Mouse (Mus musculus) cerebellum, adult 9-10 months (tissue): ENCODE results near the gene C9.

Experiments used
- DNase-seq: peaks from one replicate; pipeline ENCODE4 v3.0.0; 2022

The C9 gene

DNA sequence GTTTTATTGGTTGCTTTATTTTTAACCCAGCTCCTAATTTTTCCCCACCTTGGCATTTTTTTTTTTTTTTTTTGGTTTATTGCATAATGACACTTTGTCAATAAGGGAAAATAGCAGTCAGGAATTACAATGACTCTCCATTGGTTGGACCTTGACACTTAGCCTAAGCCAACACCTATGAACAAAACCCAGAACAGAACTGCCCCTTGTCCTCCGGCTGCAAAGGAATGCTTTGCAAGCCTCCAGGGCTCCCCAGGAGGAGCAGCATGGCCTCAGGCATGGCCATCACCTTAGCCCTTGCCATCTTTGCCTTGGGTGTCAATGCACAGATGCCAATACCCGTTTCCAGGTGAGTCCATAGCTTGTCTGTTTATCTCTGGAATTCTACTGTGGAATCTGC lies at the start of gene C9:
TSS of gene C9 (plus strand) at position 193 of the 400 bp plus-strand sequence.
- no peak for DNase-seq

DNA sequence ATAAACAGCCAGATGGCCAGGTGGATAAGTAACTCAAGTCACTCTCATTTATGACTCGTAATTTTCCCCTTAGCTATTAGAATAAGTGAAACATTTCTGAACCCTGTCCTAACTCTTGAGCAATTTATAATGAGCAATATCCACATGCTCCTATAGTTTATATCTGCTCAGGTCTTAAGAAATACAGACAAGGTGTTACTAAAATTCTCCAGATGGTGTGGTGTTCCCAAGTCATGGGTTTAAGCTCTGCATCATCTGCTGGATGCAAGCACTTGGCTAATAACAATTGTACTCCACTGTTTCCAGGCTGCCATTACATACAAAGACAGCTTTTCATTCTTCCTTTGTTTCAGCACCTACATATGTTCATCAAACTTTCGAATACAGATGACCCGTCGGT lies 46.9 kb upstream of the C9 start:
- no peak for DNase-seq

DNA sequence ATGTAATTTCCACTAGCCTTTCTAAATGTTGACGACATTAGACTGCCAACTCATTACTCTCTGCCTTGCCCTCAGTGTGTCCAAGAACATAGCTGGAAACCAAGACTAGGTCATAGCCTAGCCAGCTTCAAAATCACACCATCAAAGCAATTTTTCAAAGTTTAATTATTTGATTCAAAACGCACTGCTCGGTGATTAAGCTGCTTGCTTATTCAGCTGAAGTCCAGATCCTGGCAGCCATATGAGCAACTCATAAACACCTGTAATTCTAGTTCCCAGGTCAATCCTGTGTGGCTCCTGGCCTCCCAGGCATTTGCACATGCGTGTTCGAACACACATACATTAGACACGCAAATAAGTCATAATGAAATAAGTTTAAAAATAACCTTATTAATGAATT lies 46.2 kb upstream of the C9 start:
- DNase-seq = no peak

DNA sequence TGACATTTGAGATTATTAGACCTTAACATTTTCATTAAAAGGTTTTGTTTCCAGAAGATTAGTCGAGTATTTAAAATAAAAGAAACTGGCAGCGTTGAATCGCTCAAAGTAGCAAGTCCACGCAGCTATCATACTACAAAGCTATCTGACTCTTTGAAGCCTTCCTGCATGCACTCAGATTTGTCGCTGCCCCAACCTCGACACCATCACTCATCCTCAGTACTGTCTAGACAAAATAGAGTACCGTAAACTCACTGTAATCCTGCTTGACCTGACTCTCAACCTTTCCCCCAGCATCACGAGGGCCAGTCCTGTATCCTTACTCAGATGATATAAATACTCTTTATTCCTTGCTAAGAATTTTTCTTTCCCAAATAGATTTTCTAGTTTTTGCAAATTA lies 45.0 kb upstream of the C9 start:
- DNase-seq = no peak

DNA sequence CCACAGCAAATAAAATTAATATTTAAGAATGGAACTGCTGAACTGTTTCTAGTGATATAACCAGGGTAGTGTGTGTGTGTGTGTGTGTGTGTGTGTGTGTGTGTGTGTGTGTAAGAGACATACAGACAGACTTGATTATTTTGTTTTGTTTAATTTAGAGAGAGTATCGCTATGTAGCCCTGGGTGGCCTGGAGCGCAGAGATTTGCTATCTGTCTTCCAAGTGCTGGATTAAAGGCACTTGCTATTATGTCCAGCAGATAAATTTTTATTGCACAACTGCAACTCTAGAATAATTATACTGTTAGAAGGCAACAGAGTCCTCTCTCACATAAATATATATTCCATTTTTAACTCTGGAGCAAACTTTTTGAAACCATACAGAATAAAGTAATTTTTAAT lies 42.7 kb upstream of the C9 start:
- no peak for DNase-seq

DNA sequence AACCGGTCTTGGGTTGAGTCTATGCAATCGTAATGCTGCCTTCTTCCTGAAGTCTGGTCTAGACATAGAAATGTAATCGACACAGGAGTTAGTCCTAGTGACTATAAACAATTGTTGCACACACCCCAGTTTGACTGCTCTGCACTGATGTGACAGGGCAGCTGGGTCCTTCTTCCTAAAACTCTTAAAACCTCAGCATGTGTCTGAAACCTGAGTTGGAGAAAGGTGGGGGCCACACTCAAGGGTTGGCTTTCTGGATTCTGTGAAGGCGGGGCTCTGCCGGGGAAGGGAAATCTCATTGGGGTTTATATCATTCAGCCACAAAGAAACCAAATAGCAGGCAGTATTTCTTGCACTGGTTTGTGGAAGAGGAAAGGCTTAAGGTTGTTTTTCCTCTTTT lies 41.0 kb upstream of the C9 start:
- no peak for DNase-seq

DNA sequence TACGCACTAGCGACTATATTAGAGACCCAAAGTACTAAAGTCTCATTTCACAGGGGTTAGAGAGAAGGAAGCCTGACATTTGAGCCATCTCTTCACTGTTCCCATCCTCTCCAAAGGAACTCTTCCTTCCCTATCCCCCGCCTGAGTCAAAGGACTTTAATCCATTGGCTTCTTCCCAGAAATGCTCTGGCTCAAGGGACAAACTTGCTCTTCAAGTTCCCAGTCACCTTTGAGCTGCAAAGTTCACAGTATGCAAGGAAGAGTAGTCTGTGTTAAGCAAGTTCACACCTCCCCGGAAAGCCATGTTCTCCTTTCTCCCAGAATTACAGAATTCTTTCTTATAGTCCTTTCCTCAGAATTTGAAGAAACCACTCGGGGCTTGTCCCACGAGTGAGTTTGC lies 38.4 kb upstream of the C9 start:
- DNase-seq = no peak

DNA sequence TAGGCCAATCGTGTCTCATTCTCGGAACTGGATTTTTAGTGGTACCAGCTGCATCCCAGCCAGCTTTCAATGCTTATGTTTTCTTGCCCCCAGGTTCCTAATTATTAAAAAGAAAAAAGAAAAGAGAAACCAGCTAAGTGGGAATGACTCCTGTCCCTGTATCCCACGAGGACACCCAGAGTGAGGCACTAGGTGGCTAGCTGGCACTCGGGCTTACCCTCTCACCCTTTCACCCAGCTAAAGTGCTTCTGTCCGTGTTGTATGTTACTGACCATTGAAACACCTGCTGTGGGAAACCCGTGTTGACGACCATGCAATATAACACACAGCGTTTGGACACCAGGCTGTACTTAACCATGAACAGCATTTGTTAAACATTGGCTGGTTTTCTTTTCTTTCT lies 36.1 kb upstream of the C9 start:
- DNase-seq = no peak

DNA sequence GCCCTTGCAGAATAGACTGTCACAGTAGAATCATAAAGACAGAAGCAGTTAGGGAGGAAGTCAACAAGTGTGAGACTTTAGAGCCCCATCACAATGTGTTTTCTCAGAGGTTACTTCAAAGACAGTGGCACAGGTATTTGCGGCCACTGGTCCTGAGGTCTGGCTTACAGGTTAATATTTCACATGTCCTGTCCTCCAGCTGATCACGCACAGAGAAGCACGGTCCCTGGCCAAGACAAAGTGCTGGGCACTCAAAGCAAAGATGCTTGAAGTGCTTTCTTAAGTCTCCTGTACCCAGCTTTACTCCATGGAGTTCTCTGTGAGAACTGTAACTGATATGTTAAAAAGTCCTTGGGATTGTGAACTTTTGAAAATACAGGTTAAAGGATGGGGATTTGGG lies 35.0 kb upstream of the C9 start:
- DNase-seq = no peak

DNA sequence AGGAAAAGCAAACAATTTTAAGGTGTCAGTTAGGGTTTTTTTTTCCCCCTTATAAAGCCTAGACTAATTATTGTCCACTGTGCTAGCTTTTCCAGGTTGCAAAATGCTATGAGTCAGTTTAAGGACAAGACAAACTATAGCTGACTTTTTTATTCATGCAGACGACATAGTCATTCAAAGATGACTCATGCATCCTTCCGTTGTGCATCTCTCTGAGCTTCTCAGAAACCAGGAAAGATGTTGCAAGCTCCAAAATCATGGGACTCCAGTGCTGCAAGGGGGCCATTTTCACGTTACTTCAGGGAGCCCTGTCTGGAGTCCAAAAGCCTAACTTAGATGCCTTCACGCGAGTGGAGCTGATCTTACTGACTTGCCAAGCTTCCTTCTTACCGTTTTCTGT lies 33.8 kb upstream of the C9 start:
- DNase-seq = no peak

DNA sequence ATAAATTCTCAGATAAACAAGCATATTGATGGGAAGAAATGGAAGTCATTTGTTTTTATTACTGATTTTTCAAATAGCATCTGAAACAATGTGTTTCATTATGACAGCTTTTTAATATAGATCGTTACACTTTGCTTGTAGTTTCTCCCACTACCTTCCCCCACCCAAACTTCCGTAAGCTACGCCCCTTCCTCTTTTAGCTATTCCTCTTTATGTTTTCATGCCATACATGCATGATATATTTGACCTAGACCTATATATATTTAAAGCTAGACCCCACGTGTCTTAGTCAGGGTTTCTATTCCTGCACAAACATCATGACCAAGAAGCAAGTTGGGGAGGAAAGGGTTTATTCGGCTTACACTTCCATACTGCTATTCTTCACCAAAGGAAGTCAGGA lies 29.8 kb upstream of the C9 start:
- no peak for DNase-seq

DNA sequence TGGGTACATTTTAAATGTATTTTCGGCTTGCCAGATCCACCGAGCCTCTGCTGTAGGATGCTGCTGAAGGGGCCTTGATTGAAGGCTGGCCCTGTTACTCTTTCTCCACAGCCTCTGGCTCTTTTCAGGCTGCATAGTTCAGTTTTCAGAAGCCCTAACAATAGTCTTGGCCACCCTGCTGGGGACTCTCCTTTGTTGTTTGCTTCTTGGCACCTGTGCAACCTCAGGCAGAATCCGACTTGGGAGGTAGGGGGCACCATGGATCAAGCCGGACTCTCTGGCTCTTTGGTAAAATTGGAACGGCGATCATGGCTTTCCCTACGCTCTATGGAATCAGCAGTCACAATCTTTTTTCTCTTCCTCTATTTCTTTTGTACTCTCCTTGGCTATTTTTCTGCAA lies 13.3 kb upstream of the C9 start:
- DNase-seq = no peak

DNA sequence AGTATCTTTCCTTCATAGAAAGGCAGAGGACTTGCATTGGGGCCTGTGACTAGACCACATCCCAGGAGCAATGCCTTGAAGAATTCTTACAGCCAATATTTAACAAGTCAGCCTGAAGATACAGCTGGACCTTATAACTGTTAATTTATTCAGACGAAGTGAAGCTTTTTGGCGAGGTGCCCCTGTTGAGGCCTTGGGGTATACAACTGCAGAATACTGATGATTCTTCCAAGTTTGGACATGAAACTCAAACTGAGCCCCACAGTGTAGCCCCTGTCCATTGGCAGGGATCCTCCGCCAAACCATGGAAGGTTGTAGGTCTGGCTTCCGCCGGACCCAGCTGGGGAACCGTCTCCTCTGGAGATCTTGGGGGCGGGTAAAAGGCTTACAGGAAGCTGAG lies 12.7 kb upstream of the C9 start:
- DNase-seq = peak; percentile 1

DNA sequence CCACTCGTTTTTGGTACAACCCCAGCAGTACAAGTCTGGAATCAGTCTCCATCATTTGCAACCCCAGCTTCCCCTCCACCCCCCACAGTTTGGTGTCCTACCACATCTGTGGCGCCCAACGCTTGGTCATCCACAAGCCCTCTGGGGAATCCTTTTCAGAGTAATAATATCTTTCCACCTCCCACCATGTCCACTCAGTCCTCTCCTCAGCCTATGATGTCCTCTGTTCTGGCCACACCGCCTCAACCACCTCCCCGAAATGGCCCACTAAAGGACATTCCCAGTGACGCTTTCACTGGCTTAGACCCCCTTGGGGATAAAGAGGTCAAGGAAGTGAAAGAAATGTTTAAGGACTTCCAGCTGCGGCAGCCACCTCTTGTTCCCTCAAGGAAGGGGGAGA lies 9.8 kb upstream of the C9 start:
- DNase-seq = no peak

DNA sequence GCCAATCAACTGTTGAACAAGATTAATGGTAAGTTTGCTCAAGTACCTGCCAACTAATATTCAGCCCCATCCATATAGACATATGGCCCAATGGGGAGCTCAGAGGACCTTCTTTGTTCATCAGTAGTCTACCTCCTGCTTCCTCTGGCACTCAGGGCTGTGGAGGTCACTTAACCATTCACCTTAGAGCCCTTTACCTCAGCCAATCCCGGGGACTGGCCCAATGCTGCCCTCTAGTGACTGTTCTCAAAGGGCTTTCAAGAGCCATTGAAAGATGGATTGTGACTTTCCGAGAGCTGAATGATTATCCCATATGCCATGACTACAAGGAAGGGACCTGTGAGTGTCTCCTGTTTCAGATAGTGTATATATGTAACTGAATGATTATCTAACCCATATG lies 9.4 kb upstream of the C9 start:
- DNase-seq = peak; percentile 5

DNA sequence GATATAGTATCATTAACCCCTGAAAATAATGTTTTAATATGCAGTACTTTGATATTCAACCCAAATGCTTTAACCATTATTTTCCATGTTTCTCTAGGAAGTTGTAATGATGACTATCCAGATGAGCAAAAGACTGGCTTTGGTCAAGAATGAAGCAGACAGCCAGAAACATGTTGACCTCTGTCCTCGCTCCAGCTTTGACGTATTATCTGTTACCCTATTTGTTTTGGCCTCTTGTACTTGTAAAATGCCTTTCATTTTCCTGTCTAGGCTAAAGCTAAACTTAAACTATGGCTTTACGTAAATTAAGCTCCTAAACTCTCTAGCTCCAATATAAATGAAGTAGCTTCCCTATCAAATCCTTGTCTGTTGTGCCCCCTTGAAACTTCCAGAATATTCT lies 6.4 kb upstream of the C9 start:
- DNase-seq = no peak

DNA sequence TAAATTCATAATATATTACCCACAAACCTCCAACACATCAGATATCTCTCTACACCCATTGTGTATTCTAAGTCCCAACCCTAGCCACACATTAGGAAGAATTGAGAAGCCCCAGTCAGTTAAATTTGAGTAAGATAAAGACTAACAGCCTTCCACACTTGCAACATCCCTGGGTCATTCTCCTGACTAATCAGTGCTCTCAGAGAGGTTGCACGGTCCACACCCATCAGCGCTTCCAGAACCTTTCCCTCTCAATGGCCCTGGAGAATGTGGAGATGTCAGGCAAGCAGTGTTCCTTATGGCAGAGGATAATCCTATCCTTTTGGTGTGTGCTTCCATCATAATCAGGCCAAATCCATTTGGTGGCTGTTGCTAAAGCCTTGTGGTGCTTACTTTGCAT lies 675 bp upstream of the C9 start:
- no peak for DNase-seq

DNA sequence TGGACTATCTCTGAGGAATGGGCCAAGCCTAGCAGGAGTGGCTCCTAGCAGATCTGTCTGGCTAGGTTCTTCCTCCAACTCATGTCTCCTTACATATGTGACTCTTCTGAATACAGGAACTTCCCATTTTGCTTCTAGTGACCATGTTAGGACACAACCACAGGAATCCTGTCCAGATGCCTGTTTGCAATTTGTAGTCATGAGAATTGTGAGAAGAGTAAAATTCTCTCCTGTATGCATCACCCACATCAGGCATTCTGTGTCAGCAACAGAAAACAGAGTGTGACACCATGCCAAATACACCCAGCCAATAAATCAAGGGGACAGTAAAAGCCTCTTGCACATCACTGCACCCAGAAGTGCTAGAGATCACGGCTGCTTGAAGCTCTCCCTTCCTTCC lies 1.1 kb downstream of the C9 start:
- DNase-seq = no peak

DNA sequence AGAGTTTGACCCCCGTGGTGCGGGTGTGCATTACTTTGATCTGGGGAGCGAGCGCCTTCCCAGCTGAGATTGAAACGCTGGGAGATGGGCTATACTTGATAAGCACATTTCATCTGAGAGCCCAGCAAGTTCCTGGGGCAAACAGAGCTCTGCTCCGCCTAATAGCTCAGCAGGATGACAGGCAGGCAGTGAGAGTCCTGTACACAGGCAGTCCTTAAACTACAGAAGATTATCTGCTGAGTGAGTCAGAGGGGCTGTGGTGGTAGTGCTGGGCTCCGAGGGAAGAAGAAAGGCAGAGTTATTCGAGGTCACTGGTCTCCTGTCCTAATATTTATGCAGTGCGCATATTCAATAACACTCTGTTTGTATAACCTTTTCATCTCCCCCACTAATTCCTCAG lies 3.8 kb downstream of the C9 start:
- no peak for DNase-seq

DNA sequence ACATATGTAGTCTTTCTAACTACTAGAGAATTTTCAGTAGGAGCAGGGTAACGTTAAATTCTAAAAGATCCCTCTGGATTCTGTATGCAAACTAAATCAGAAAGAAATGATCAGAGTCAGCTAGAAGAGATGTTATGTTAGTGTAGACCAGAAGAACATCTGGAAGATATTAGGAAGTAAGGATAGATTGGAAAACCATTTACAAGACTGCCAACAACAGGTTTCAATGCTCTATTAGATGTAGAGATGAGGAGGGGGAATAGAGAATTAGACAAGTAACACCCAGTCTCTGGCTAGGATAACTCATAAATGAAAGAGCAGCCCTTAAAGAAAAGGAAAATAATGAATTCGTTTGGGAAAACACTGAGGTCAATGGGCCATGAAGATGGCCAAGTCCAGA lies 9.3 kb downstream of the C9 start:
- no peak for DNase-seq

DNA sequence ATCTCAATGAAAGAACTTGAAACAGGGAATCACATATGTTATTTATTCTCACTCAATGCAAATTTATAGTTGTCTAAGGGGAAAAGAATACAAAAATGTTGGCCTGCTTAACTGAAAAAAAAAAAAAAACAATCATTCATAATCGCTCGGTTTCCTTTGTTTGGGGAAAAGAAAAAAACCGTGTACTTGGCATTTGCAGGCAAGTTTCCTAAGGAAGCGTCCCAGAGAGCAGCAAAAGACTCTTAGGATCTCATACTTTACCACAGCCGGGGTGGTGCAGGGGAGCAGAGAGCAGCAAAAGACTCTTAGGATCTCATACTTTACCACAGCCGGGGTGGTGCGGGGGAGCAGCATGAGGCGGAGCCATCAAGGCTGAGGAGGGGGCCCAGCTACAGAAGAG lies 16.3 kb downstream of the C9 start:
- no peak for DNase-seq

DNA sequence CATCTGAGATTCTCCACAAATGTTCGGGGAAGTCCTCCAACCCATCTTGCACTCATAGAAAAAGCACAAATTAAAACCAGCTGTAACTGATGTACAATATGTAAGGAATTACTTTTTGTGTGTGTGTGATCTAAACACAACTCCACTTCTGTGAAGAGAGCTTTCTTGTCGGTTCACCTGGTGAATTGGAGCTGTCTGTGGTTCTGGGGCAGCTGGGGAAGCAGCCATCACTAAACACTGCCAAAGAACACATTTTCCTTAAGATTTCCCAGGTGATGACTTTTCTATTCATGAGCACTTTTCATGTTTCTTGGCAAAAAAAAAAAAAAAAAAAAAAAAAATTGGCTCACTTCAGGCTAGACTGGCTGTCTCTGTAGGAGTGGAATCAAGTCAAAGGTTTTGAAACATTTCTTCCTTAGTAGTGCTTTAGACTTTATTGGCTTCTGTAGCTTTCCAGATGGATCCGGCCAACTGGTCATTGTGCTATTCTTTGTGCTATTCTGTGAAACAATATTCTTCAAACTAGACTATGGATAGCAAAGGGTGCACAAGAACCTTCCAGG lies 18.3 kb downstream of the C9 start:
- DNase-seq = no peak

DNA sequence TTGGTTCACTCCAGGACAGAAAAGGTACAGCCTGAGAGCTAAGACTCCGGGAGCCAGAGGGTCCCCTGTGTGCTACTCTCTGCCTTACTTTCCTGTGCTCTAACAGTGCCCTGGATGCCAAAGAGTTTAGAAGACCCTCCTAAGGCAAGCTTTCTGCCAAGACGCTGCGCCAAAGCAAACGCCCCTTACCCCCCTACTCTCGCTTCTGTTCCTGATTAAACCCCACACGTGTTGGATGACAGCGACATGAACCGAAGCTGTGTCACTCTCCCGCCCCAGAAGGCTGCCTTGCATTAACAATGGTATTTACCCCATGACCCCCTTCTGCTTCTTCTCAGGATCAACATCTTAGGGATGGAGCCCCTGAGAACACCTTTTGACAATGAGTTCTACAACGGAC lies 21.9 kb downstream of the C9 start:
- no peak for DNase-seq

DNA sequence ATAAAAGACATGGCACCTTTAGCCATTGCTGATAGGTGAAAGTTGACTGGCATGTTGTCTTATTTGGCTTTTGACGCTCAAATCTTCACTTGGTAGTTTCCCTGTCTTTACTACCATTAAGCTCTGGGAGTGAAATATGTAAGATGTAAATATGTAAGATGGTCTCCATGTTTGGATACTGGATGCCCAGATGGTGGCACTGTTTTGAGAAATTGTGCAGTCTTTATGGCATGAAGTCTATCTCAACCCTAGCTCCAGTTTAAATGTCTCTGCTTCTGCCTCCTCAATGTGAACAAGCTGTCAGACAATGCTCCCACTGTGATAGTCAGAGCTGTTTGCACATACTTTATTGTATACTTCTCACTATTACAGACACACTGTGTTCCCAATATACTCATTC lies 23.7 kb downstream of the C9 start:
- DNase-seq = no peak

DNA sequence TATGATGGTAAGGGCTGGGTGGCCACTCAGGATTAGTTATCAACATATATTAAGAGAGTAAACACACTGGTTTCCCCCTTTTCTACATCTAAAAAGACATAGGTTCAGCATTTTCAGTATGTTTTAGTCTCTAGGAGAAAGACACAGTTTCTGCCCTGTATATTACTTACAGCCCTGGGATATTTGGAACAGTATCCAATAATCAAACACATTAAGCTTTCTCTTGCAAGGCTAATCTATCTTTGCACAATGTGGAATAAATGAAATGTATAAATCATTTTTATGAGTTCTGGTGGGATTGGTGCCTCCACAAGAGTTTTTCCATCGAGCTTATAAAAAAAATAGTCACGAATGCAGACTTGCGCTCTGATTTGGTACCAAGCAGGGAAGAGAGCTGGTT lies 24.3 kb downstream of the C9 start:
- DNase-seq = no peak

DNA sequence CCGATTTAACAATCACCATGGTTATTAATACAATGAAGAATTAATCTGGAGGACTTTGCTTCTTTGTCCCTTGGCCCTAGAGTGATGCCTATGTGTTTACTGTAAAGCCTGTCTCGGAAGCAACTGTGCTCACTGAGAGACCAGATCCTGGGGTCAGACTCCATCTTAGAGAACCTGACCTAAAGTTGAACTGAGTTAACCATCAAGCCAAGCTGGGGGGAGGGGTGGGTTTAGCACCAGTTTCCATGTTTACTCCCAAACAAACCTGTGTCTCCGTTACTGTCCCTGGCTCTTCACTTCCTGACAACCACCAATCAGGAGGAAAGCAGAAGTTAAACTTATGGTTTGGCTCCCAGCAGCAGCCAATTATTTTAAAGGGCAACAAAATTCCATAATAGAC lies 38.4 kb downstream of the C9 start:
- no peak for DNase-seq
